Mouse (Mus musculus) CH12.LX (cell line): ENCODE results near the gene Pcx.

Experiments
- ELF1 ChIP-seq: IDR thresholded peaks from 2 replicates; pipeline ENCODE4 v1.6.1; 2014; ENCODE audit warnings: low read depth, mild to moderate bottlenecking, inconsistent platforms, low read length, improper control_type of control experiment
- HCFC1 ChIP-seq: IDR thresholded peaks from 2 replicates; pipeline ENCODE4 v1.6.1; 2012; ENCODE audit warnings: low read depth, mild to moderate bottlenecking, inconsistent platforms, low read length, improper control_type of control experiment
- IRF4 ChIP-seq: IDR thresholded peaks from 2 replicates; pipeline ENCODE4 v1.6.1; 2014; ENCODE audit warnings: low read depth, mild to moderate bottlenecking, inconsistent platforms, low read length, improper control_type of control experiment
- MAFK ChIP-seq: IDR thresholded peaks from 2 replicates; pipeline ENCODE4 v1.6.1; 2011; ENCODE audit warnings: low read length, improper control_type of control experiment; ENCODE audit not compliant: insufficient replicate concordance
- MAX ChIP-seq: IDR thresholded peaks from 2 replicates; pipeline ENCODE4 v1.6.1; 2011; ENCODE audit warnings: low read length, improper control_type of control experiment
- MYC ChIP-seq: IDR thresholded peaks from 2 replicates; pipeline ENCODE4 v1.6.1; 2011; ENCODE audit warnings: low read depth, mild to moderate bottlenecking, improper control_type of control experiment, low read length
- POLR2A ChIP-seq: IDR thresholded peaks from 2 replicates; pipeline ENCODE4 v1.6.1; 2011; ENCODE audit warnings: low read depth, mild to moderate bottlenecking, improper control_type of control experiment, low read length
- TCF12 ChIP-seq: IDR thresholded peaks from 2 replicates; pipeline ENCODE4 v1.6.1; 2014; ENCODE audit warnings: low read depth, mild to moderate bottlenecking, inconsistent platforms, low read length, improper control_type of control experiment

DNA sequence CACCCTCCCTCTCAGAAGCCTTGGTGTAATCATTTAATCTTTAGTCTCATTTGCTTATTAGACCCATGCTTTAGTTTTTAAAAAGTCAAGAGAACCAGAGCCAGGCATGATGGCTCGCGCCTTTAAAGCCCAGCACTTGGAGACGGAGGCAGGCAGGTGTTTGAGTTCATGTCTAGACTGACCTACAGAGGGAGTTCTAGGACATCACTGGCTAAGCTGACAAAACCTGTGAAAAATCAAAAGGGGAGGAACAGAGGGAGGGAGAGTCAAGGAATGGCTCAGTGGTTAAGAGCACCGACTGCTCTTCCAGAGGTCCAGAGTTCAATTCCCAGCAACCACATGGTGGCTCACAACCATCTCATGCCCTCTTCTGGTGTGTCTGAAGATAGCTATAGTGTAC, 125.7 kb downstream of the Pcx start:
- TF ChIP-seq POLR2A: no peak
- no peak for TF ChIP-seq IRF4
- no peak for TF ChIP-seq MAFK
- no peak for TF ChIP-seq MYC
- no peak for TF ChIP-seq MAX
- no peak for TF ChIP-seq HCFC1
- TF ChIP-seq ELF1: no peak
- no peak for TF ChIP-seq TCF12
